Mouse (Mus musculus): ENCODE measurements around the gene Bloc1s4. TPM values are rescaled to one million over a fixed set of nuclear protein-coding genes. Genes with fewer than 3 reads are reported as not detected.
A peak's percentile ranks its signal among the peaks of the same experiment; 100 is the strongest.

Gene Bloc1s4
- polyA plus RNA-seq, 1 experiment from 2014 or later: 16.5 TPM

DNA sequence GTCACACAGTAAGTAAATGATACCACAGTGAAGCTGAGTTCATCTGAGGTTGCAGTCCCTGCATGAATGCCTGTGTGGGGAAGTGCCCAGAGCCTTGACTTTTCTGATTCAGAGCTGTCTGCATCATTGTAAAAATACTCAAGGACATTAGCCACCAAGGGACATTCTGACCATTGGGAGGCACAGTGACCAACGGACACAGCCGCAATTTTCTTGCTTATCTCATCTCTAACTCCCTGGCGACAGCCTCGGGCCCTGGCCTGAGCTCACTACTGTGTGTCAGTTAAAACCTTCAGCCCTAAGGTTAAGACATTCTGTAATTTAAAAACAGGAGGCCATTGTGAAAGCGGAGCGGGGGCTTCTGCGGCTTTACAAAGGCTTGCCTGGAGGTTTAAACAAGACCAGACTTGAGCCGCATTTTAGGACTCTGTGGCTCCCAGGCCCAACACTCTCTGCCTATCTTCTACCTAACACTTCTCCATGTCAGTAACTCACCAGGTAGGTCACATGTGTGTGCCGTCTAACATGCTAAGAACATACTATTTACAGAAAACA is 27.6 kb upstream of the Bloc1s4 start:
- WGBS: 46% methylated on average over 9 of the region's 9 CpGs
- H3K27ac ChIP-seq (ENCODE audit: low read length): no peak overlapping the region
- ATAC-seq: no peak

GRCm38 (mm10) chr5:36775317-36775716 is 26.9 kb upstream of the Bloc1s4 start:
- Histone ChIP-seq H3K4me2 (ENCODE audit: low read depth, low read length) (no peak overlapping the region), H3K27me3 (replicated peaks; ENCODE audit: control insufficient read depth, insufficient read depth, low read length) (no peaks in the 10 kb centered on the region), H3K36me3 (ENCODE audit: control insufficient read depth, insufficient read depth, low read length) (no peaks in the 10 kb centered on the region), H3K27ac (ENCODE audit: low read length) (no peak overlapping the region), H3K4me3 (ENCODE audit: low read length) (no peak overlapping the region), H3K9ac (ENCODE audit: low read depth, low read length) (no peak overlapping the region), H3K9me3 (ENCODE audit: control insufficient read depth, low read length) (no peaks in the 10 kb centered on the region), H3K4me1 (ENCODE audit: control insufficient read depth, insufficient read depth, low read length) (no peaks in the 10 kb centered on the region)
- no peak for ATAC-seq
- WGBS: 85% methylated on average over 2 of the region's 2 CpGs

More for the DNA sequence above, 27.6 kb upstream of the Bloc1s4 start:
- no peaks in the 10 kb centered on the region for H3K9me3 ChIP-seq (ENCODE audit: control insufficient read depth, low read length)
- no peaks in the 10 kb centered on the region for H3K4me1 ChIP-seq (ENCODE audit: control insufficient read depth, insufficient read depth, low read length)
- H3K4me3 ChIP-seq (ENCODE audit: low read length): no peak overlapping the region
- no peak overlapping the region for H3K4me2 ChIP-seq (ENCODE audit: low read depth, low read length)
- H3K27me3 ChIP-seq (replicated peaks; ENCODE audit: control insufficient read depth, insufficient read depth, low read length): no peaks in the 10 kb centered on the region
- H3K36me3 ChIP-seq (ENCODE audit: control insufficient read depth, insufficient read depth, low read length): no peaks in the 10 kb centered on the region
- H3K9ac ChIP-seq (ENCODE audit: low read depth, low read length): no peak overlapping the region

DNA sequence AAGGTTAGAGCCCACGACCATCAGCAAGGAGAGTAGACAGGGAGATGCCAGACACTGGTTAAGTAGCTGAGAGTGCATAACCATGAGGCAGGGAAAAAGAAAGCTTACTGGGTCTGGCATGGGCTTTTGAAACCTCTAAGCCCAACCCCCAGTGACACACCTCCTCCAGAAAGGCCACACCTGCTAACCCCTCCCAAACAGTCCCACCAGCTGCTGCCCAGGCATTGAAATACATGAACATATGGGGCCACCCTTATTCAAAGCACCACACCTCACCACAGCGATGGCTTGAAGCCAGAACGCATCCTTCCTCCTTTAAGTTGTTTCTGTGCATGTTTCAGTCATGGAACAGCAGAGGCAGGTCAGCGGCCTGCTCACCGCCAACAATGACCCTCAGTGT is 24.1 kb upstream of the Bloc1s4 start:
- H3K27ac ChIP-seq (ENCODE audit: low read length): no peak overlapping the region
- WGBS: 78% methylated on average over 5 of the region's 5 CpGs
- no peaks in the 10 kb centered on the region for H3K4me1 ChIP-seq (ENCODE audit: control insufficient read depth, insufficient read depth, low read length)
- no peaks in the 10 kb centered on the region for H3K9me3 ChIP-seq (ENCODE audit: control insufficient read depth, low read length)
- no peak overlapping the region for H3K4me3 ChIP-seq (ENCODE audit: low read length)
- no peaks in the 10 kb centered on the region for H3K27me3 ChIP-seq (replicated peaks; ENCODE audit: control insufficient read depth, insufficient read depth, low read length)
- no peak for ATAC-seq
- no peaks in the 10 kb centered on the region for H3K36me3 ChIP-seq (ENCODE audit: control insufficient read depth, insufficient read depth, low read length)
- no peak overlapping the region for H3K9ac ChIP-seq (ENCODE audit: low read depth, low read length)
- H3K4me2 ChIP-seq (ENCODE audit: low read depth, low read length): no peak overlapping the region

GRCm38 (mm10) chr5:36769603-36770002 is 21.2 kb upstream of the Bloc1s4 start:
- Histone ChIP-seq H3K4me1 (ENCODE audit: control insufficient read depth, insufficient read depth, low read length) (no peaks in the 10 kb centered on the region), H3K27ac (ENCODE audit: low read length) (no peak overlapping the region)
- 61% methylated on average over 3 of the region's 3 CpGs for WGBS

DNA sequence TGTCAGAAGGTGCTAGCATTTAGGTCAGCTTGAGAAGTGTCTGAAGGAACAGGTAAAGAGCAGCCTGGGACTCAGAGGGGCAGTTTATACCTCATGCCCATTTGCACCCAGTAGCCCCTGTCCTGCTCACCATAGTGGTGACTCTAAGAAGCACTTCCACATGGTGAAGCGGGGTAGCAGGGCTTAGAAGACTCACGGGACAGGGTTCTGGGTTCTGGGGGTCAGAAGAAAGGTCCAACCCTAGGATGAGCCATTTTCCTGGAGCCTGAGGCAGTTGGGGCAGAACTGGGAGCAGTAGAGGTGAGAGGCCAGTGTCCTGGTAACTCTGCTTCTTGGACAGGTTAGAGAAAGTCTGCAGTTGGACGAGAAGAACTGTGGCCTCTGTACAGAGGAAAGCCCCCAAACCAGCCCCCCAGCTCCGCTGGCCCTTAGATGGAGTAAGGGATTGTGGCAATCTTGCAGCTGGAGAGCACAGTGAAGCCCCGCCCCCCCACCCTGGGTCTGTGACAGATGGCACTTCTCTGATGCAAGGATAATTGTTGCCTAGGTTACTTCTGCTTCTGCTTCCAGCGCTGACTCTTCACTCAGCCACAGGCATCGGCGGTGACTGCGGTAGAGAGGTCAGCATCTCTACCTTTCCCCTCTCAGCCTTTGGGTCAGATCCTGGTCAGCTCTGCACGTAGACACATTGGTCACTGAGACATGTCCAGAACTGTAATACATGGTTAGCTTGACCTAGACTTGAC is 18.7 kb upstream of the Bloc1s4 start:
- ATAC-seq: no peak
- Histone ChIP-seq H3K27me3 (replicated peaks; ENCODE audit: control insufficient read depth, insufficient read depth, low read length) (no peaks in the 10 kb centered on the region), H3K4me1 (ENCODE audit: control insufficient read depth, insufficient read depth, low read length) (no peaks in the 10 kb centered on the region), H3K4me3 (ENCODE audit: low read length) (no peak overlapping the region), H3K4me2 (ENCODE audit: low read depth, low read length) (no peak overlapping the region), H3K36me3 (ENCODE audit: control insufficient read depth, insufficient read depth, low read length) (no peaks in the 10 kb centered on the region), H3K9me3 (ENCODE audit: control insufficient read depth, low read length) (no peaks in the 10 kb centered on the region), H3K27ac (ENCODE audit: low read length) (no peak overlapping the region), H3K9ac (ENCODE audit: low read depth, low read length) (no peak overlapping the region)
- 38% methylated on average over 10 of the region's 10 CpGs for WGBS

More at GRCm38 (mm10) chr5:36769603-36770002, 21.2 kb upstream of the Bloc1s4 start:
- H3K9me3 ChIP-seq (ENCODE audit: control insufficient read depth, low read length): no peaks in the 10 kb centered on the region
- no peak for ATAC-seq
- no peak overlapping the region for H3K4me3 ChIP-seq (ENCODE audit: low read length)
- no peak overlapping the region for H3K4me2 ChIP-seq (ENCODE audit: low read depth, low read length)
- no peak overlapping the region for H3K9ac ChIP-seq (ENCODE audit: low read depth, low read length)
- no peaks in the 10 kb centered on the region for H3K27me3 ChIP-seq (replicated peaks; ENCODE audit: control insufficient read depth, insufficient read depth, low read length)
- no peaks in the 10 kb centered on the region for H3K36me3 ChIP-seq (ENCODE audit: control insufficient read depth, insufficient read depth, low read length)

- Histone ChIP-seq H3K4me1 (ENCODE audit: control insufficient read depth, insufficient read depth, low read length) (no peaks in the 10 kb centered on the region), H3K27ac (ENCODE audit: low read length) (no peak overlapping the region), H3K27me3 (replicated peaks; ENCODE audit: control insufficient read depth, insufficient read depth, low read length) (no peaks in the 10 kb centered on the region), H3K36me3 (ENCODE audit: control insufficient read depth, insufficient read depth, low read length) (no peaks in the 10 kb centered on the region), H3K4me2 (ENCODE audit: low read depth, low read length) (no peak overlapping the region), H3K9me3 (ENCODE audit: control insufficient read depth, low read length) (no peaks in the 10 kb centered on the region), H3K4me3 (ENCODE audit: low read length) (no peak overlapping the region), H3K9ac (ENCODE audit: low read depth, low read length) (no peak overlapping the region)
- no peak for ATAC-seq
- WGBS: 34% methylated on average over 4 of the region's 4 CpGs
These were observed 11.4 kb upstream of the Bloc1s4 start for GRCm38 (mm10) chr5:36759848-36760247.

- H3K4me3 ChIP-seq (ENCODE audit: low read length): no peak overlapping the region
- no peak overlapping the region for H3K27ac ChIP-seq (ENCODE audit: low read length)
- no peaks in the 10 kb centered on the region for H3K9me3 ChIP-seq (ENCODE audit: control insufficient read depth, low read length)
- WGBS: 64% methylated on average over 5 of the region's 5 CpGs
- H3K27me3 ChIP-seq (replicated peaks; ENCODE audit: control insufficient read depth, insufficient read depth, low read length): no peaks in the 10 kb centered on the region
- no peak overlapping the region for H3K9ac ChIP-seq (ENCODE audit: low read depth, low read length)
- no peaks in the 10 kb centered on the region for H3K36me3 ChIP-seq (ENCODE audit: control insufficient read depth, insufficient read depth, low read length)
- no peak for ATAC-seq
- no peaks in the 10 kb centered on the region for H3K4me1 ChIP-seq (ENCODE audit: control insufficient read depth, insufficient read depth, low read length)
- H3K4me2 ChIP-seq (ENCODE audit: low read depth, low read length): no peak overlapping the region
These were observed 8.6 kb upstream of the Bloc1s4 start for GRCm38 (mm10) chr5:36757033-36757432.

DNA sequence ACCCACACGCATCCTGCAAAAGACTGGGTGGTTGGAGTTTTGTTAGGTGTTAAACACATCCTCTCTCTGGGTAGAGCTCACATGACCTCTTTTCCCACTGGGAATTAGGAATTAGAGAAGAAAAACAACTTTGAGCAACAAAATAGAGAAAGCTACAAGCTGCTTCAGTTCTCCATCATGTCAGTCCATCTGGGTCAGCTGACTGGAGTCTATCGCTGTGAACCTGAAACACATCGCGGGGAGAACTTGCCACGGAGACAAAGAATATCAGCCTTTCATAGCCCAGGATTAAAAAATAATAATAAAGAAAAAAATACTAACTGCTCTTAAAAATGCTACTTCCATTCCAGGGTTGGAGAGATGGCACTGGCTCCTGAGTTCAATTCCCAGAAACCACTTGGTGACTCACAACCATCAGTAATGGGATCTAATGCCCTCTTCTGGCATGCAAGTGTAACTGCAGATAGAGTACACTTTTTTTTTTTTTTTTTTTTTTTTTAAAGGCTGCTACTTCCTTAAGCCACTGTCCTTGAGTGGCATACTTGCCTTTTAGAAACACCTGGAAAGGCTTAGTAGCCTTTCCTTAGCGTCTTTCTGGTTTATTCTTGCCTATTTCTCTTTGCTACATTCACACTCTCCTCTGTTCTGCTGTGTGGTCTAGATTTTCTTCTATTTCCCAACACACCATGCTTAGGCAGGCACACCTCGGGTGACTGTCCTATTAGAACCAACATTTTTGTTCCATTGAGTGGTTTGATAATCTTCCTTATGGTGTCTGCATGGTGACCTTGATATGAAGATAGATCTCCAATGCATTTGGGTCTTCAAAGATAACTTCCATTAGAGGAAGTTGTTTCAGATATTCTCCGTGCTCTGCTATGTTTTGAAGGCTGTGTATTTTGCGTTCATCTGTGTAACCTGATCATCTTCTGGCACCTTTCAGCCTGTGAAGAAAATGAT is 1.9 kb upstream of the Bloc1s4 start:
- ATAC-seq: no peak
- H3K4me1 ChIP-seq (ENCODE audit: control insufficient read depth, insufficient read depth, low read length): peaks cover 8% of the 10 kb centered on the region
- H3K27ac ChIP-seq (ENCODE audit: low read length): no peak overlapping the region
- 77% methylated on average over 9 of the region's 9 CpGs for WGBS
- no peak overlapping the region for H3K4me2 ChIP-seq (ENCODE audit: low read depth, low read length)
- no peaks in the 10 kb centered on the region for H3K9me3 ChIP-seq (ENCODE audit: control insufficient read depth, low read length)
- H3K36me3 ChIP-seq (ENCODE audit: control insufficient read depth, insufficient read depth, low read length): no peaks in the 10 kb centered on the region
- no peaks in the 10 kb centered on the region for H3K27me3 ChIP-seq (replicated peaks; ENCODE audit: control insufficient read depth, insufficient read depth, low read length)
- H3K9ac ChIP-seq (ENCODE audit: low read depth, low read length): no peak overlapping the region
- no peak overlapping the region for H3K4me3 ChIP-seq (ENCODE audit: low read length)

- peak overlapping the region; percentile 95 for H3K4me3 ChIP-seq (ENCODE audit: low read length)
- ATAC-seq: peak; percentile 77
- no peaks in the 10 kb centered on the region for H3K27me3 ChIP-seq (replicated peaks; ENCODE audit: control insufficient read depth, insufficient read depth, low read length)
- H3K9me3 ChIP-seq (ENCODE audit: control insufficient read depth, low read length): no peaks in the 10 kb centered on the region
- no peaks in the 10 kb centered on the region for H3K36me3 ChIP-seq (ENCODE audit: control insufficient read depth, insufficient read depth, low read length)
- H3K4me1 ChIP-seq (ENCODE audit: control insufficient read depth, insufficient read depth, low read length): peaks cover 8% of the 10 kb centered on the region
- WGBS: 1% methylated on average over 76 of the region's 76 CpGs
- H3K4me2 ChIP-seq (ENCODE audit: low read depth, low read length): peak overlapping the region; percentile 88
- no peak overlapping the region for H3K27ac ChIP-seq (ENCODE audit: low read length)
- H3K9ac ChIP-seq (ENCODE audit: low read depth, low read length): peak overlapping the region; percentile 87
These were observed 485 bp downstream of the Bloc1s4 start for GRCm38 (mm10) chr5:36747794-36748535.

All from intestine, embryonic 16.5 days (tissue).